Mouse (Mus musculus) v-Abl transformed pro-B cells (cell line): Measurements from ENCODE around the gene Gsta3.
"Not testable (repeated sequence)": the region's sequence is repeated elsewhere in the genome, so short reads cannot be mapped to it uniquely, and the experiment has no call there.

Experiments used
- in situ Hi-C, 2 experiments: fragments of 400-800 bp; cut with MboI; formaldehyde crosslinking; loops; one replicate each; pipeline ENCODE4 v1.15.1; 2025; ENCODE audit not compliant: unreplicated experiment in 2 of 2

Gene Gsta3

DNA sequence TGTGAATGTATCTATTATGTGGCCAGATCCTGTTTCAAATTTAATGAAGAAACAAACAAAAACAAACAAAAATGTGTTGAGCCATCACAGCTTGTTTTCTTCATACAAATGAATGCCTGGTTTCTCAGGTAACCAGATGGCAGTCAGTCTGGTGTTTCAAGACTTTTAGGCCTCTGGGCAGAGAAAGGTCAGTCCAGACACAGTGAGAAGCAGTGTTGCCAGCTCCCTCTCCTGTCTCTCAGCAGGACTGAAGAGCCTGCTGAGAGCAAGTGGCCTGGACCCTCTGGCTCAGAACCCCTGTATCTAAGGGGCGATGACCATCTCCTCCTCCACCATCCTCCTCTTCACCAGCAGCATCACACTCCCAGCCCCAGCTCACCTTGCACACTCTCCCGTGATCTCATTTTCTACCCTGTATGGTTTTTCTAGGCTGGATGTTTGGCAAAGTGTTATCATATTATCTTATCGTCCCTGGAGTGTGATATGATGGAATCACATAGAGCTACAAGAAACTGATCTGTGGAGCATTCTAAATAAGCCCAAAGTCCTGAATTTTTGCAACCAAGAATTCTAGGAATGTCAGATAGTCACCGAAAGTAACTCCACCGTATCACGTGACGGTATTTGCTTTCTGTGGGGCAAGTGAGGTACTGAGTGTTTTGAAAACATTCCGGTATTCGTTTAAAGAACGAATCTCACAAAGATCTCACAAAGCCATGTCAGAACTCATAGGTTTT, 12.3 kb downstream of the Gsta3 start:
- in situ Hi-C loops = loop anchor here in 1 of 2 experiments (25.0 kb wide), 1 partner anchor 315 kb away; no protein-coding TSS in a partner anchor

DNA sequence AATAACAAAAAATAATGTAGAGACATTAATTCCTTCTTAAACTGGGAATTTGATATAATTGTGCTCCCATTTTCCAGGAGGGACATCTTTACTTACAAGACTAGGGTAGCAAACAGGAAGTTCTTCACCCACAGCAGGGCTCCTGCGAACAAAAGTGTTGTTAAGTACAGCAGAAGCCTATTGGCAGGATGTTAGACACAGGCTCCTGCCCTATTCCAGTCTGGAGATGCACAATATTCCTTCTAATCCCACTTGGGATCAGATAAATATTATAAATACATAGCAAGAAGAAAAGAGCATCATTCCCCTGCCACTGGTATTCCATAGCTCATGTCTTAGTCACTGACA, 12.9 kb downstream of the Gsta3 start:
- in situ Hi-C loops = loop anchor here in 1 of 2 experiments (25.0 kb wide), 1 partner anchor 316 kb away; no protein-coding TSS in a partner anchor

DNA sequence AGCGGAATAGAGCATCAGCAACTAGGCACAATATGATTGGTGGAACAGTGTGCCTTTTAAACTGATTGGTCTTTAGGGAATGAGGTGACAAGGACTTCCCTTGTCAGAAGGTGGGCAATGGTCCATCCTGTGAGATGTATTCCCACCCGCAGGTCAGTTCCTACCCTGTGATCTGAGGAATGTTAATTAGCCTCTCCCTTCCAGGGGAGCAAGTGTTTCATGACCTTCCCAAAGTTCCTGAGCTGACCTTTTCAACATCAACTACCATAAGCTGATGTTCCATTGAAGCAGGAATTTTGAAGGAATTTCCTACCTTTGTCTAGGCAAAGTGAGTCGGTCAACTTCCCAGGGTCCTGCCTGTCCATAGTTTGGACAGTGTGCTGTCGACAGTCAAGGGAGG, 13.5 kb downstream of the Gsta3 start:
- in situ Hi-C loops = loop anchor here in 1 of 2 experiments (25.0 kb wide), 1 partner anchor 317 kb away; no protein-coding TSS in a partner anchor

DNA sequence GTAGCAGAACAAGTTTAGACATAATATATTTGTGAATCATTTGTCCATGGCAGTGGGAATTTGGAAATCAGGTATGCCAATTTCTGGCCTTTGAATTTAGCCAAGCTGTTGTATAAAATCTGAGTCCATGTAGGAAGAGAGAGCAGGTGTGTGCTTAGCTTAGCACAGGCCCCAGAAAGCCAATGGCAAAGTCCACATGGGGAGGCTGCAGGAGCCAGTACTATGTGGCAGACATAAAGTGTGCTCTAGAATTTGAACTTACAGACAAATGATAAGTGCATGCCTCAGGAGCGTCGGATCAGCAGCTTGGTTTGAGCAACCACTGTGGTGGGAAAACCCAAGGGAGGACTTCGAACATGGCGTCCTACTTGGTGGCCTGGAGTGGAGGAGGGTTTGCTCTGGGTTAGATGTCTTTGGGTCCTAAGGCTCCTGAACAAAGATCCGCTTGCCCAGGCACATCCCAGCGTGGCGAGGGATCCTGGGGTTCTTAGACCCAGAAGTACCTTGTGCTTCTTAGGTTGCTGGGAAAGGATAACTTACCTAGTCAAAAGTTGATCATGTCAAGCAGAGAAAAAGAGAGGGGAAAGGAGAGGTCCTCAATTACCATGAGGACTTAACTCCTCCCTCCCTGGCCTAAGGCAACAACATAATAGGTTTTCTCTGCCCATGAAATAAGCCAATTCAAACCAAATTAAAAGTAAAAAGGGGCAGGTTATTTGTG, 15.4 kb downstream of the Gsta3 start:
- in situ Hi-C loops = loop anchor here in 1 of 2 experiments (25.0 kb wide), 1 partner anchor 318 kb away; no protein-coding TSS in a partner anchor

DNA sequence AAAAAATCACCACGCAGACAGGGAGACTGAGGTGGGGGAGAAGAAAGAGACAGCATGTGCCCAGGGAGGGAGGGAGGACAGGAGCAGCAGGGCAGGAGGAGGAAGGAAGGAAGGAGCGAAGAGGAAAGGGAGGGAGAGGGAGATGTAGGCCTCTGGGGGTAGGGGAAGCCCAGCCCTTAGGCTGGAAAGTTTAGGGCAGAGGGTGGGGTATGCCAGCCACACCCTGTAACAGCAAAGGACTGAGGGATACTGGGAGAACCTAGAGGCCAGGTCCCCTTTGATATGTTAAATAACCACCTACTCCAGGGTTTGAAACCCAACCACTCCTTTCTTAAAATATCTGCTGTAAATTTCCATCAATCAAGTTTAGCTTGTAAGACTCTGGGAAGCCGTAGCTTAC, 16.0 kb downstream of the Gsta3 start:
- in situ Hi-C loops = loop anchor here in 1 of 2 experiments (25.0 kb wide), 1 partner anchor 319 kb away; no protein-coding TSS in a partner anchor

DNA sequence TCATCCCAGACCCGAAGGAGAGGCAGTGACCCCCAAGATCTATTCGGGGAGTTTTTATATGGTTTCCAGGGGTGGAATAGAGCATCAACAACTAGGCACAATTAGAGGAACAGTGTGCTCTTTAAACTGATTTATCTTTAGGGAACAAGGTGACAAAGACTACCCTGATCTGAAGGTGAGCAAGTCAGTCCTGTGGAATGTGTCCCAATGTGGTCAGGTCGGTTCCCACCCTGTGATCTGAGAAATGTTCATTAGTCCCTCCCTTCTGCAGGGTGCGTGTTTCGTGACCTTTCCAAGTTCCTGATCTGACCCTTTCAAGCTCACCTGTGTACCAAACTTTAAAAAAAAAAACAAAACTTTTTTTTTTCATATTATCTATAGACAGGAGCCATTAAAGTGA, 16.5 kb downstream of the Gsta3 start:
- in situ Hi-C loops = loop anchor here in 1 of 2 experiments (25.0 kb wide), 1 partner anchor 320 kb away; no protein-coding TSS in a partner anchor

DNA sequence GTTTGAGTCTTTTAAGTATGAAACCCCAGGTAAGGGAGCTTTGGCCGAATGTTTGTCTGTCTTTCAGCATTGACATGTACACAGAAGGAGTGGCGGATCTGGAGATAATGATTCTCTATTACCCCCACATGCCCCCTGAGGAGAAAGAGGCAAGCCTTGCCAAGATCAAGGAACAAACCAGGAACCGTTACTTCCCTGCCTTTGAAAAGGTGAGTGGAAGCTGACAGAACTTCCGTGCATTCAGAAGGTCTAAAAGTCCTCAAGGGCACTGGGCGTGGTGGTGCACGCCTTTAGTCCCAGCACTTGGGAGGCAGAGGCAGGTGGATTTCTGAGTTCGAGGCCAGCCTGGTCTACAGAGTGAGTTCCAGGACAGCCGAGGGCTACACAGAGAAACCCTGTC, 19.6 kb downstream of the Gsta3 start:
- in situ Hi-C loops = loop anchor here in 1 of 2 experiments (25.0 kb wide), 1 partner anchor 323 kb away; no protein-coding TSS in a partner anchor

DNA sequence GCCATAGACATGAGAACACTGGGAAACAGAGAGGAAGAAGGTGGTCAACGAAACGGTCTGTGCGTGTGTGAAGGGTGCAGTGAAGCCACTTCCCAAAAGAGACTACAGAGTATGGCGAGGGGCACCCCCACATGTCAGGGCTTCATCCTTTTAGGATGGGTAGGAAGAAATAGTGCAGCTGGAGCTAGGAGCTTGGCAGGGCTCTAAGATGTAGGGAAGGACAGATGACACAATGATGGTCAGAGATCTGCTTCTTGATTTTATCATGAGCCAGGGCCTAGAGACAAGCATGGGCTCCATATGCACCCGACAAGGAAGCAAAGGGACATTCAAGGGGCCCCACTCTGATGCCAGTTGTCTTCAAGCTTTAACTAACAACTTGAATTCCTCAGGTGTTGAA, 22.0 kb downstream of the Gsta3 start:
- in situ Hi-C loops = loop anchor here in 1 of 2 experiments (25.0 kb wide), 1 partner anchor 325 kb away; no protein-coding TSS in a partner anchor

DNA sequence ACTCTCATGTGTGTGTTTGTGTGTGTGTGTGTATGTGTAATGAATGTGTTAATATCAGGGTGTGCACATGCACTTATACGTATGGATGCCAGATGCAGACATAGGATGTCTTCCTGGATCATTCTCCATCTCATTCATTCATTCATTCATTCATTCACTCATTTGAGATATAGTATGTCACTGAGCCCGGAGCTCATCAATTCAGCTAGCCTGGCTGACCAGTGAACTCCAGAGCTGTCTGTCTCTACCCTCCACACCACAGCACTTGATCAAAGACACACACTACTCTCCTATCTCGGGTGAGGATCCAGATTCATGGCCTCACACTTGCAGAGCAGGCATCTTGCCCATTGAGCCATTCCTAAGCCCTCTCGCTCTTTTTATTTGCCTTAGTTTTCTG, 23.6 kb downstream of the Gsta3 start:
- in situ Hi-C loops = loop anchor here in 1 of 2 experiments (25.0 kb wide), 1 partner anchor 327 kb away; no protein-coding TSS in a partner anchor

DNA sequence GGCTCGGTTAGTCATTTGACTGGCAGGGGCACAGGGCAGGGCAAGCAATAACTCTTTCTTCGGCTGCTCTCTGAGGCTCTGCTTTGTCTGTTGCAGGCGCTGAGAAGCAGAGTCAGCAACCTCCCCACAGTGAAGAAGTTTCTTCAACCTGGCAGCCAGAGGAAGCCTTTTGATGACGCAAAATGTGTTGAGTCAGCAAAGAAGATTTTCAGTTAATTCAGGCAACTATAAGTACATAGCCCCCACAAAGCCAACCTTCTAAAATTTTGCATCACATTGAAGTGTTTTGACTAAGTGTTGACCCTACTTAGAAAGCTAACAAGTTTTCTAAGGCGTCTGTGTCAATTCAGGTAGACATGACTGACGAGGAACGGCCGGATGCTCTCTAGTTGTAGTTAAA, 24.4 kb downstream of the Gsta3 start:
- in situ Hi-C loops = loop anchor here in 1 of 2 experiments (25.0 kb wide), 1 partner anchor 327 kb away; no protein-coding TSS in a partner anchor

DNA sequence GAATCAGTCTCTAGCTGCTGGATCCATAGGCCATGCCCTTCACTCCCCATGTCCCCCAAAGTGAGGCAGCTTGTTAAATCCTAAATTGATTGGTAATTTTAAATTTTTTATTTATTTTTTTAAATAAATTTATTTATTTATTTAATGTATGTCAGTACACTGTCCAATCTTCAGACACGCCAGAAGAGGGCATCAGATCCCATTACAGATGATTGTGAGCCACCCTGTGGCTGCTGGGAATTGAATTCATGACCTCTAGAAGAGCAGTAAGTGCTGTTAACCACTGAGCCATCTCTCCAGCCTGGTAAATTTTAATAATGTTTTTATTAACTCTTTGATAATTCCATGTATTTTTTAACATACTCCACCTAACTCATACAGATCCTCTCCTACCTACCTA, 26.4 kb downstream of the Gsta3 start:
- in situ Hi-C loops = loop anchor here in 1 of 2 experiments (25.0 kb wide), 1 partner anchor 329 kb away; no protein-coding TSS in a partner anchor

DNA sequence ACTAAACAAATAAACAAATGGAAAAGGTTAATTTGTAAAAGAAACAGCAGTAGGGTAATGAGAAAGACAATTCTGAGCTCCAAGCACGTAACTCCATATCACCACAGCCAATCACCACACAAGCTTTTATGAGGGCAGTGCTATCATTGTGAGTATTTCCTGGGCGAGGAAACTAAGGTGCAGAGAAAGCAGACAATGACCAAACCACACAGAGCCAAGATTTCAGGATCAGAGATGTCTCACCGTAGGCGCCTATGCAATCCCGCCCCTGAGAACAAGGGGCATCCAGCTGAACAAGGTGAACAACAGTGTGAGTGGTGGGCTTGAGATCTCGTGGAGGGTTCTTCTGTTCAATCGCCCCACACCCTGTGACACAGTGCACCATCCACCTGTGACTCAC, 27.1 kb downstream of the Gsta3 start:
- in situ Hi-C loops = loop anchor here in 1 of 2 experiments (25.0 kb wide), 1 partner anchor 330 kb away; no protein-coding TSS in a partner anchor

DNA sequence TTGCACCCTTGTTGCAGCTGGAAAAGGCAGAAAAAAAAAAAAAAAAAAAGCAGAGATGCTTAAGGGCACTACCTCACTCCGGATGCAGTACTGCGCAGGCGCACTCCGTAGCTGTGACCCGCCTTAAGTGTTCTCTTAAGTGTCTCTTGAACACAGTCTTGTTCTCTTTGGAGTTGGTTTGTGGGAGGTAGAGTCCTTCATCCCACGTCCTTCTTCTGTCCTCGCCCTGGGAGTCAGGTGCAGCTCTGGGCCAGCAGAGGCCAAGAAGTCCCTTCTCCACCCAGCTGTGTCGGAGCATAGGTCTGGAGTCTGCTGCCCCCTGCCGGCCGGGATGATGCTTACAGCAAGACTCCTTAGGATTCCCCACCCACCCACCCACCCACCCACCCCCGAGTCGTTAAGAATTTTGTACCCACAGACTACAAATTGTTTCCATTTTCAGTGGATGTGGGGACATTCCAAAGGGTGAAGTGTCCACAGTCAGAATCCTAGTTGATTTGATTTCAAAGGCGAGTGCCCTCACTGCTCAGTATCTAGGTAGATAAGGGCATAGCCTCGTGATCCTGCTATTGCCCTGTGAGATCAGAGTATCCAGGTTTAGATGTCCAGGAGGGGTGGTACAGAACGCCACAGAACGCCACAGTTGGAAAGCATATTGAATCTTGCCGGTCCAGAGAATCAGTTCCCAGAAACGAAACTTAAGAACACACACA, 31.1 kb downstream of the Gsta3 start:
- in situ Hi-C loops = loop anchor here (5.0 to 25.0 kb wide), 3 partner anchors 64 to 981 kb away; no protein-coding TSS in a partner anchor

DNA sequence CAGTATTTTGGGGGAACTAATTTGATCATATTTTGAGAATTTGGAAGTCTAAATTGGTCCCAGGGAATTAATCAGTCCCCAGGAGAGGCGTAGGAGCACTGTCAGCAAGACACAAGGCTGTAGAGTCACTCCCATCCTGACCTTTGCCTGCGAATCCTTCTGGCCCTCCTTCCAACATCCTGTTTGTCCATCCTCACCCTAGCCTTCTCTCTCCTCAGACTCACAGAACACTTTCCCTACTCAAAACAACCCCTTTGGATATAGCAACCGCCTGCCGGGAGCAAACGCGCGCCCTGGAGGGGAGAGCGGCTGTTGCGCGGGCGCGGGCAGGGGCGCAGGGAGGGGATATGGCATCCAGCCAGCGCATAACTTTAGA, 31.7 kb downstream of the Gsta3 start:
- in situ Hi-C loops = loop anchor here (5.0 to 25.0 kb wide), 3 partner anchors 65 to 980 kb away; no protein-coding TSS in a partner anchor

DNA sequence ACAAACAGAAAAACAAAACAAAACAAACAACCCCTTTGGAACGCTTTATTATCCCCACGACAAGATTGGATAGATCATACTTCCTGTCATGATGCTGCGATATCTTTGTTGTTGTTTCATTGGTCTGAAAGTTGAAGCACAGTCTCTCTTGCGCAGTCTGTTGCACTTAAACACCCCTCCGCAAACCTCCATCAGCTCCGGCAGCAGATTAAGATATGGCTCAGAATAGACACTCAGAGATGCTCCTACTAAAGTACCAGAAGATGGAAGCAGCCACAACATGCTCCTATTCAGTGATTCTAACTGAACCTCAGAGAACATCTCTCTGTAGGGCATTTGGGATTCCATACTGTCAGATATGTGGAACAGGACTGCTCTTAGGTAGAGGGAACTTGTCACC, 32.7 kb downstream of the Gsta3 start:
- in situ Hi-C loops = loop anchor here (5.0 to 25.0 kb wide), 3 partner anchors 66 to 979 kb away; no protein-coding TSS in a partner anchor

DNA sequence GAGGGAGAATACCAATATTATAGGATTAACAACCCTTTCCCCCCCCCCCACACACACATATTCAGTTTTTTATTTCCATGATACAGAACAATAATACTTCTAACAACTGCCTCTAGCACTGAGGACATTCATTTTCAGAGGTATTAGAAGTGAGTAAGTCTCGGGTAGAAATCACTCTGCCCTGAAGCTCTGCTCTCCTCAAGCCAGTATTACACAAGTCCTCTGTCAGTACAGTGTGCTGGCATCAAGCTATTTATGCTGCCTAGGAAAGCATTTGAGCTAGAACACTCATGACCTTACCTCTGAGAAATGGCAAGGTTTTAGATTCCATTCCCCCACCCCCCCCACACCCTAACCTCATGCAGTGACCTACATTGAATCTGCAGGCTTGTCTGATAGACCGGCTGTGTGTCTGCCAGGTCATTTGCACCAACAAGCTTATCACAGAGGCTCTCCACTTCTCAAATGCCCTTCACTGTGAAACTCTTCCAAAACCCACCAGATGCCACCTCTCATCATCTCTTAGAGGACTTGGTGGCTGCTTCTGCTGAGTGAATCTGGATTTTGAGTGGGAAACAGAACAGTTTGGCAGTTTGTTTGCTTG, 34.1 kb downstream of the Gsta3 start:
- in situ Hi-C loops = loop anchor here (5.0 to 25.0 kb wide), 3 partner anchors 67 to 978 kb away; no protein-coding TSS in a partner anchor

DNA sequence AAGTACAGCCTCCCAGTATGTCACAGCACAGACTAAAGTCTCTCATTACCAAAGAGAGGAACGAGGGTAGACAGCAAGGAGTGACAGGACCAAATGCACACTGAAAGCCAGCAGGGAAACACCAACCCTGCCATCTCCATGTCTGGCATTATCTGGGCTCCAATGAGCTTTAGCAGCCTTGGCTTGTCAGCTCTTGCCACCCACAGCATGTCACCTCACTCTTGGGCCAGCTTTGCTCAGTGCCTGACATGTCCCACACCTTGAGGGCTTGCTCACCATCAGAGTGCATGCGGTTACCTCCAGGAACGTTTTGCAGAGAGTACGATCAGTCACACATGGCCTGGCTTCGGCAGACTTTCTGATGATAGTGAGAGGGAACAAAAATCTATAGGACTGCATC, 35.0 kb downstream of the Gsta3 start:
- in situ Hi-C loops = not testable (repeated sequence)

DNA sequence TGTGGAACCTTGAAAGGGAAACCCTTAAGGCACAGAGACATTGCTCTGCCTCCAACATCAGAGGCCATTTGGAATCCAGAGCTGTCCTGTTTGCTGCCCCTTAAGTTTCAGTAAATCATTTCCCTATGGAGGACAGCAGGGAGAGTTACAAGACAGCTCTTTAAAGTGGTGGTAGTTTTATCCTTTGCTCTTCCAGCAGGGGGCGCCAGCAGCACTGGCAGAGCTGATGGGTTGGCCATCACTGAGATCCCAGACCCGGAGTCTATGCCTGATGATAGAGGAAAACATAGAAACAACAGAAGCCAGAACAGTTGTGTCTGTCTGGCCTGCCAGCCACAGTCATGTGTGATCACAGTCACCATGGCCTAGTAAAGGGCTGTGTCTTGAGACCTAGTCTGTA, 35.8 kb downstream of the Gsta3 start:
- in situ Hi-C loops = not testable (repeated sequence)

DNA sequence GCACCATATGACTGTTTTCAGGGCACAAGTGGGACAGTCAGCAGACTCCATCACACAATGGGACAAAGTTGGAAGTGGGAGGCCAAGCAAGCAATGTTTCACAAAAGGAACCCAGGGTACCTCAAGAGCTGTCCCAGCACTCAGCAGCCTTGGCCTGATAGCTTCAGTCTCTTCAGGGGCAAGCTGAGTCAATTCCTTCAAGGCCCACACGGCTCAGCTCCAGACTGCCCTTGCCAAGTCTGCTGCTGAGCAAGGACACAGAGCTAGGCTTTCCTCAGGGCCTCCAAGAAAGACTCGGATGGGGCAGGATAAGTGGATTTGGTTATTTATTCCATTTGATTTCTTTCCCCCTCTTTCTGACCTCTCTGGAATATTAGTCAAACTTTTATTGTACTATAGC, 39.9 kb downstream of the Gsta3 start:
- in situ Hi-C loops = no loop called here

DNA sequence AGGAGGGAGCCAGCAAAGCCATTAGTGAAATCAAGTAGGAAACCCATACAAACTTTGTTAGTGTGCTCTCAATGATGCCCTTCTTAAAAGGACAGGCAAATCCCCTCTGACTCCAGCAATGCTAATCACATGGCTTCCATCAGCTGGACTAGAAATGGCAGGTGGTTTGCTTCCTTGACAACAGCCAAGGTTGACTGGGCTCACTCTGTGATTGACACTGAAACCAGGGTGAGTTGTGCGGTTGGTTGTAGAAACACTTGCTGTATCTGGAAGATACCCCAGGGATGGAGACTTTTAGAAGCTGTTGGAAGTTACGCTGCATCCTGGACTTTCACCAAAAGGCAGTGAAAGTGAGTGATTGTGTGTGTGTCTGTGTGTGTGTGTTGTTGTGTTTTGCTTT, 44.3 kb downstream of the Gsta3 start:
- in situ Hi-C loops = loop anchor here in 1 of 2 experiments (5.0 kb wide), 1 partner anchor 77 kb away; no protein-coding TSS in a partner anchor
